Mouse (Mus musculus) spleen, adult 2 months (tissue): ENCODE data around the gene Comt.

ENCODE experiments used
- CTCF ChIP-seq: fragments of 200-500 bp; IDR thresholded peaks from 2 replicates; pipeline ENCODE4 v1.5.1; 2011; ENCODE audit warnings: mild to moderate bottlenecking, inconsistent platforms; ENCODE audit not compliant: insufficient read depth, insufficient read length, insufficient replicate concordance; ENCODE audit errors: extremely low read depth
- POLR2A ChIP-seq: fragments of 200-500 bp; IDR thresholded peaks from 2 replicates; pipeline ENCODE4 v1.6.1; 2011; ENCODE audit warnings: low read depth, low read length, inconsistent platforms

- no peak for TF ChIP-seq CTCF
- no peak for TF ChIP-seq POLR2A
These were observed 48.2 kb downstream of the Comt start for GRCm38 (mm10) chr16:18378489-18378888.
